ENCODE assay signal across 8 mouse cellular contexts in the genomic region with DNA sequence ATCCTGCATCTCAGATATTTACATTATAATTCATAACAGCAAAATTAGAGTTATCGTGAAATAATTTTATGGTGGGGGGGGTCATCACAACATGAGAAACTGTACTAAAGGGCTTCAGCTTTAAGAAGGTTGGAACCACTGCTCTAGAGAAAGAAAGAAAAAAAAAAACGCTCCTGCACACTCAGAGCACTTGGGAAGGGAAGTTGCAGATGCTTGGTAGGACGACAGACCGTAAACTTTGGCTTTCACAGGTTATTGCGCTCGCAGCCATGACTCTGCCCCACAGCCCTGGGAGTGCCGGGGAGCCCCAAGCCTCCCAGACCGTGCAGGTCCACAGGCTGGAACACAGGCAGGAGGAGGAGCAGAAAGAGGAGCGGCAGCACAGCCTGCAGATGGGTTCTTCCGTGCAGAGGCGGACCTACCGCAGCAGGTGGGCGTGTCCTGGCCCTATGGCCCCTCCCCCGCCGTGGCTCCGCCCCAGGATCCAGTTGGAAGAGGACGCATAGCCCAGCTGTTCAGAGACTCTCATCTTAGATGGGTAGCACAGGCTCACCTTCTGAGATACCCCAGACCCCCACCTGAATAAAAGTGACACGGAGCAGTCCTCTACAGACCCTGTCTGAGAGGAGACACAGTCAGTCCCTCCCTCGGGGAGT. TPM values are rescaled to one million over a fixed set of nuclear protein-coding genes. Genes with fewer than 3 reads are reported as not detected.
DNase-seq lines count a peak whose midpoint lies in the region; ATAC-seq lines count a peak whose summit lies in the region.

No protein-coding gene starts in this region.

- H3K9ac ChIP-seq in heart, embryonic 11.5 days (ENCODE audit: low read depth, low read length) = peak overlapping the region; percentile 11; the same call in 1 of the 2 replicates
- H3K9ac ChIP-seq in kidney, embryonic 14.5 days (ENCODE audit: low read depth, low read length) = no peak overlapping the region
- H3K9ac ChIP-seq in liver, embryonic 15.5 days = no peak overlapping the region
- H3K9ac ChIP-seq in stomach, embryonic 16.5 days (ENCODE audit: low read length) = peak overlapping the region; percentile 62

- peak; percentile 45 to 64 for DNase-seq in cerebellum, postnatal 14 days
- no peak for DNase-seq in cerebellum, adult 9-11 months
- DNase-seq in embryo, embryonic 11.5 days (ENCODE audit: low read depth, low spot score) = peak; percentile 57
- peak; percentile 11 to 26 for DNase-seq in natural killer cell, adult 2 months (ENCODE audit: low spot score in 2 of 2)

- peak overlapping the region; percentile 56 for H3K4me2 ChIP-seq in heart, embryonic 11.5 days
- peak overlapping the region; percentile 51 for H3K4me2 ChIP-seq in kidney, embryonic 14.5 days (replicated peaks; ENCODE audit: low read depth, low read length)
- peak overlapping the region; percentile 63 for H3K4me2 ChIP-seq in liver, embryonic 15.5 days
- peak overlapping the region; percentile 55 for H3K4me2 ChIP-seq in stomach, embryonic 16.5 days (ENCODE audit: low read depth, low read length)

- H3K4me1 ChIP-seq in heart, embryonic 11.5 days (ENCODE audit: control insufficient read depth, insufficient read depth, low read length) = peaks cover 6% of the 10 kb centered on the region; the same call in 1 of the 2 replicates
- H3K4me1 ChIP-seq in kidney, embryonic 14.5 days (ENCODE audit: control insufficient read depth, insufficient read depth, low read length) = peaks cover 17% of the 10 kb centered on the region
- peaks cover 13% of the 10 kb centered on the region for H3K4me1 ChIP-seq in liver, embryonic 15.5 days (replicated peaks)
- no peaks in the 10 kb centered on the region; the same call in 1 of the 2 replicates for H3K4me1 ChIP-seq in stomach, embryonic 16.5 days (ENCODE audit: control insufficient read depth, insufficient read depth, low read length)

- peak; percentile 67 for ATAC-seq in heart, embryonic 11.5 days (replicated peaks; ENCODE audit: insufficient number of reproducible peaks, low FRiP score, low TSS enrichment)
- ATAC-seq in kidney, embryonic 14.5 days (ENCODE audit: low FRiP score, low TSS enrichment) = peak; percentile 88
- ATAC-seq in liver, embryonic 15.5 days (ENCODE audit: insufficient read depth) = peak; percentile 84
- peak; percentile 90 for ATAC-seq in stomach, embryonic 16.5 days (ENCODE audit: insufficient read depth, low FRiP score)

- peaks cover 4% of the 10 kb centered on the region; the same call in 1 of the 2 replicates for H3K27me3 ChIP-seq in heart, embryonic 11.5 days (ENCODE audit: control insufficient read depth, insufficient read depth, low read length)
- no peaks in the 10 kb centered on the region for H3K27me3 ChIP-seq in kidney, embryonic 14.5 days (ENCODE audit: control insufficient read depth, insufficient read depth, low read length)
- H3K27me3 ChIP-seq in liver, embryonic 15.5 days = peaks cover 29% of the 10 kb centered on the region
- no peaks in the 10 kb centered on the region for H3K27me3 ChIP-seq in stomach, embryonic 16.5 days (ENCODE audit: control insufficient read depth, insufficient read depth, low read length)

- 11% methylated on average over 19 of the region's 19 CpGs for WGBS in heart, embryonic 11.5 days (ENCODE audit: insufficient replicate concordance)
- 7% methylated on average over 19 of the region's 19 CpGs for WGBS in kidney, embryonic 14.5 days
- 5% methylated on average over 18 of the region's 19 CpGs for WGBS in liver, embryonic 15.5 days (ENCODE audit: insufficient replicate concordance)
- WGBS in stomach, embryonic 16.5 days = 6% methylated on average over 19 of the region's 19 CpGs

- H3K27ac ChIP-seq in heart, embryonic 11.5 days (ENCODE audit: low read depth, low read length) = no peak overlapping the region
- H3K27ac ChIP-seq in kidney, embryonic 14.5 days (ENCODE audit: low read depth, low read length) = no peak overlapping the region
- H3K27ac ChIP-seq in liver, embryonic 15.5 days (replicated peaks) = no peak overlapping the region
- no peak overlapping the region for H3K27ac ChIP-seq in stomach, embryonic 16.5 days (ENCODE audit: low read length)

- peak overlapping the region; percentile 13; the same call in 1 of the 2 replicates for H3K4me3 ChIP-seq in heart, embryonic 11.5 days (ENCODE audit: low read depth, low read length)
- H3K4me3 ChIP-seq in kidney, embryonic 14.5 days (ENCODE audit: low read length) = peak overlapping the region; percentile 34
- peak overlapping the region; percentile 35 for H3K4me3 ChIP-seq in liver, embryonic 15.5 days (replicated peaks)
- H3K4me3 ChIP-seq in stomach, embryonic 16.5 days (replicated peaks; ENCODE audit: low read length) = peak overlapping the region; percentile 42

- no peaks in the 10 kb centered on the region for H3K9me3 ChIP-seq in heart, embryonic 11.5 days (replicated peaks; ENCODE audit: control insufficient read depth, low read length)
- H3K9me3 ChIP-seq in kidney, embryonic 14.5 days (ENCODE audit: control insufficient read depth, low read length) = no peaks in the 10 kb centered on the region
- no peaks in the 10 kb centered on the region for H3K9me3 ChIP-seq in liver, embryonic 15.5 days (replicated peaks)
- no peaks in the 10 kb centered on the region for H3K9me3 ChIP-seq in stomach, embryonic 16.5 days (replicated peaks; ENCODE audit: control insufficient read depth, low read length)

- H3K36me3 ChIP-seq in heart, embryonic 11.5 days (ENCODE audit: control insufficient read depth, insufficient read depth, low read length) = no peaks in the 10 kb centered on the region
- no peaks in the 10 kb centered on the region for H3K36me3 ChIP-seq in kidney, embryonic 14.5 days (ENCODE audit: control insufficient read depth, insufficient read depth, low read length)
- no peaks in the 10 kb centered on the region for H3K36me3 ChIP-seq in liver, embryonic 15.5 days (replicated peaks)
- no peaks in the 10 kb centered on the region for H3K36me3 ChIP-seq in stomach, embryonic 16.5 days (ENCODE audit: control insufficient read depth, insufficient read depth, low read length)

RNA-seq across cellular contexts. Expression of gene Myom3, which starts 2.9 kb away (rescaled TPM):
- not detected in 2 replicates for polyA plus RNA-seq in heart, embryonic 11.5 days (2014; fragmentation: Nextera tagmentation; extraction: Ambion mirVana)
- polyA plus RNA-seq in kidney, embryonic 14.5 days (2014; fragmentation: Nextera tagmentation; extraction: Ambion mirVana) = 0.06 and 0.35 TPM in 2 replicates
- 0.36 and 0.63 TPM in 2 replicates for polyA plus RNA-seq in liver, embryonic 15.5 days (2015; fragmentation: Nextera tagmentation; extraction: Ambion mirVana)
- 0.56 and 3.6 TPM in 2 replicates for polyA plus RNA-seq in stomach, embryonic 16.5 days (2015; fragmentation: Nextera tagmentation; extraction: Ambion mirVana)

RNA-seq across cellular contexts. Expression of gene Il22ra1, which starts 34.4 kb away (rescaled TPM):
- not detected in 2 replicates for polyA plus RNA-seq in heart, embryonic 11.5 days (2014; fragmentation: Nextera tagmentation; extraction: Ambion mirVana)
- not detected in 2 replicates for polyA plus RNA-seq in kidney, embryonic 14.5 days (2014; fragmentation: Nextera tagmentation; extraction: Ambion mirVana)
- 0.55 and 0.56 TPM in 2 replicates for polyA plus RNA-seq in liver, embryonic 15.5 days (2015; fragmentation: Nextera tagmentation; extraction: Ambion mirVana)
- polyA plus RNA-seq in stomach, embryonic 16.5 days (2015; fragmentation: Nextera tagmentation; extraction: Ambion mirVana) = 2.0 and 2.1 TPM in 2 replicates

Comparison
In these comparisons a context has a peak if more than half of its experiments do, and no peak if none do; other contexts are left out.
1. H3K9ac ChIP-seq: peak in heart, embryonic 11.5 days (single experiment) and stomach, embryonic 16.5 days (single experiment); none in kidney, embryonic 14.5 days (single experiment) and liver, embryonic 15.5 days (single experiment).
2. Peak in every context shown above with its lines, with median percentiles within 50 percentile points of each other: ATAC-seq, H3K4me2 ChIP-seq and H3K4me3 ChIP-seq.